Mouse (Mus musculus): ENCODE measurements around the gene Phb2. TPM values are rescaled to one million over a fixed set of nuclear protein-coding genes. Genes with fewer than 3 reads are reported as not detected.

Gene Phb2
- polyA plus RNA-seq (2012): 308 and 359 TPM in 2 replicates

DNA sequence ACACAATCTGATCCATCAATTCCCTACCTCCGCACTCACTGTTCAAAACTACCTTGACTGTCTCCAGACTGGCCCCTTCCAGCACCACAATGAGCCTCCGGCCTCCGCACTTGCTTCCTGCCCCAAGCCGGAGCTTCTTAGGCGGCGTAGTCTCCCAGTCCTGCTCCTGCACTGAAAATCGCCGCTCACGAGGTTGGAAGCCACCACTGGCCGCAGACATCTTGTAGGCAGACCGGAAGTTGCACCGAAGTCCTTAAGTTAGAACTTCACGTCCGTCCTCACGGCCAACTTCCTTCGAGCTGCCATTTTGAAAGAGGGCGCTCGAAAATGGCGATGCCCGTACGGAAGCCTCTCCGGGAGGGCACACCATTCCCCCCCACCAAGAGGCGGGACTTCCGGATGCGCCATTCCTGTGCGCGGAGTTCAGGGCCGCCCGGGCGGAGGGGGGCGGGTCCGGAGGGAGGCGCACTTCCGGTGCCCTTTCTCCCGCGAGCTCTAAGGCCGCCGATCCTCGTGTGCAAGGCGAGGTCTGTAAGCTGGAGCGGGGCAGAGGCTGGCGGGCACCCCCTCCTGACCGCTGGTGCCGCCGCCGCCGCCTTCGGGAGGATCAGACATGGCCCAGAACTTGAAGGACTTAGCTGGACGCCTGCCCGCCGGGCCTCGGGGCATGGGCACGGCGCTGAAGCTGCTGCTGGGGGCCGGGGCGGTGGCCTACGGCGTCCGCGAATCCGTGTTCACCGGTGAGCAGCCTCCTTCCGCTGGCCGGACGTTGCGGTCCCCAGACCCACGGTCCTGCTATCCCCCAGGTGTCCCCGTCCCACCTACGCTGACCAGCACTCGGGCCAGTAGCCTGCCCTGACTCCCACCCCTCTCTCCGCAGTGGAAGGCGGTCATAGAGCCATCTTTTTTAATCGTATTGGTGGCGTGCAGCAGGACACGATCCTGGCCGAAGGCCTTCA, at the start of gene Phb2, which contains the start of gene Emg1:
Gene Phb2 (plus strand): TSS at position 513 of the 959 bp plus-strand sequence.
Gene Emg1 (minus strand): TSS at position 355 of the 959 bp plus-strand sequence.

DNA sequence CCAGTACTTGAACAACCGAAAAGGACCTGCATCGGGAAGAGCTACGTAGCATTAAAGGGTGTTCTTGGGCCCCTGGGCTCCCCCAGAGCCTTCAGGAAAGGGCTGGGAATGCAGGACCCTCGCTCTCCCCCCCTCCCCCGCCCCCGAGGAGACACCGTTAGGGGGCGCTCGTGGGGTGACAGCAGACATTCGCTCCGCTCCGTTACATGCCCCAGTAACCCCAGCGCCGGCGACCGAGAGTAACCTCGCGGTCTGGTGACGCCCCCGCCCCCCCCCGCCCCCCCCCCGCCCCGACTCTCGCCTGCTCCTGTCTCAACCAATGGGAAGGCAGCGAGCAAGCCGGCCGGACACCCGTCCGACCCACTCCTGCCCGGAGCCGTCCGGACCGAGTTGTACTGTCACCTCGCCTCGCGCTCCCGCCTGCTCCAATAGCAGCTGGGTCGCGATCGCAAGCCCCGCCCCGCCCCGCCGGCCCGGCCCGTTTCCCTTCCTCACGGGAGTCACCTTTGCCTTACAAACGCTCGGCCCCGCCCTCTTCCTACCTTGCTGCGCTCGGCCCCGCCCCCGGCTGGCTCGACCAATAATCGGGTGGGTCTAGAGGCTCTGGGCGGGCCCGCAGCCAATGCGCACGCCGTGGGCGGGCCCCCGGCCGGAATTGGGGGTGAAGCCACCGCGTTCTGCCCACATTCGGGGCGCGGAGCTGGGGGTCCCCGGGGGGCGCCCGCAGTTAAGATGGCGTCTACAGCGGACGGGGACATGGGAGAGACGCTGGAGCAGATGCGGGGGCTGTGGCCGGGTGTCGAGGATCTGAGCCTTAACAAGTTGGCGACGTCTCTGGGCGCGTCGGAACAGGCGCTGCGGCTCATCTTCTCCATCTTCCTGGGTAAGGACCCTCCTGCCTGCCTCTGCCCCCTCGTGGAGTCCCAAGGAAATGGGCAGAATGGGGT, 49.4 kb upstream of the Phb2 start, which contains the start of gene Lpcat3:
Gene Lpcat3 (plus strand): TSS at position 551 of the 947 bp plus-strand sequence.

GRCm38 (mm10) chr6:124738511-124739023, 26.4 kb downstream of the Phb2 start, which contains the start of gene Ptpn6:
Gene Ptpn6, minus strand, starts transcription at chr6:124738714.

DNA sequence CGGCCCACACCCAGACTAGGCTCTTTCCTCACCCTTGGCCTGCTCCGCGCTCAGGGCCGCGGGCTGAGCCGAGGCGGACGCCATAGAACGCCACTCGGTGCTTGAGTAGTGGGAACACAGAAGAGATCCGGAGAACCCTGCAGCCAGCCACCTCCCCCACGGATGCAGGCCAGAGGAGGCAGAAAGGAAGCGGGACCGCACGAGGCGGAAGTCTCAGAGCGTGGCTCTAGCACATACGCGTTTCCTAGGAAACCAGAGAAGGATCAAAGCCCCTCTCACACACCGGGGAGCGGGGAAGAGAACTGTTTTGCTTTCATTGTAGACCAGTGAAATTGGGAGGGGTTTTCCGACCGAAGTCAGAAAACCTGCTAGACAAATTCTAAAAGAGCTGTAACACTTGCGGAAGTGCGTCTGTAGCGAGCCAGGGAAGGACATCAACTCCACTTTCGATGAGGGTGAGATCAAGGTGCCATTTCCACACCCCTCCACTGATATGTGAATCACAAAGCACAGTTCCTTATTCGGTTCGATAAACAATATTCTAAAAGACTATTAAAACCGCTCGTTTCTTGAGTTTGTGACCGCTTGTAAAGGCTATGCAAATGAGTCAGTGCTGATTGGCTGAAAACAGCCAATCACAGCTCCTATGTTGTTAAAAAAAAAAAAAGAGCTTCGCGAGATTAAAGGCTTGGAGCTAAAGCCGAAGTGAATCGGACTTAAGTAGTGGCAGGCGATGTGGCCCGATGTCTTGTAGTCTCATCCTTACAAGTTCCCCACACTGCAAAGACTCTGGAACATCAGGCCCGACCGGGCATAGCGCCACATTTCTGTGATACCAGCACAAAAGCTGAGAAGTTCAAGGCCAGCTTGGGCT, 29.0 kb downstream of the Phb2 start, which contains the start of gene Grcc10:
Gene Grcc10 (minus strand): TSS at position 487 of the 874 bp plus-strand sequence.

GRCm38 (mm10) chr6:124755831-124756595, 43.9 kb downstream of the Phb2 start, which contains the start of the genes Gm45234 and Atn1:
Gene Gm45234, minus strand, starts transcription at chr6:124756021.
Gene Atn1, minus strand, starts transcription at chr6:124756524.

Other genes starting within 250 kb of the Phb2 start
- 28.8 and 42.2 TPM in 2 replicates for gene Clstn3, start 247.5 kb upstream of the Phb2 start, polyA plus RNA-seq (2012)
- 1.5 and 1.9 TPM in 2 replicates for gene C1rl, start 219.2 kb upstream of the Phb2 start, polyA plus RNA-seq (2012)
- 2.0 and 2.1 TPM in 2 replicates for gene C1ra, start 199.9 kb upstream of the Phb2 start, polyA plus RNA-seq (2012)
- gene C1s1, start 170.0 kb upstream of the Phb2 start, polyA plus RNA-seq (2012): not detected in 2 replicates
- gene C1rb, start 142.0 kb upstream of the Phb2 start, polyA plus RNA-seq (2012): not detected in 2 replicates
- not detected in 2 replicates for gene C1s2, start 76.3 kb upstream of the Phb2 start, polyA plus RNA-seq (2012)
- gene Lpcat3, start 49.3 kb upstream of the Phb2 start, polyA plus RNA-seq (2012): 47.7 and 53.9 TPM in 2 replicates
- gene Emg1, start 158 bp upstream of the Phb2 start, polyA plus RNA-seq (2012): 294 and 299 TPM in 2 replicates
- gene Ptpn6, start 26.4 kb downstream of the Phb2 start, polyA plus RNA-seq (2012): 65.9 and 80.8 TPM in 2 replicates
- gene Grcc10, start 29.0 kb downstream of the Phb2 start, polyA plus RNA-seq (2012): 50.4 and 53.2 TPM in 2 replicates
- not detected in 2 replicates for gene Gm45234, start 43.7 kb downstream of the Phb2 start, polyA plus RNA-seq (2012)
- gene Atn1, start 44.2 kb downstream of the Phb2 start, polyA plus RNA-seq (2012): 111 and 137 TPM in 2 replicates
- 0.37 and 0.90 TPM in 2 replicates for gene Eno2, start 57.3 kb downstream of the Phb2 start, polyA plus RNA-seq (2012)
- 0.37 and 0.47 TPM in 2 replicates for gene Lrrc23, start 67.4 kb downstream of the Phb2 start, polyA plus RNA-seq (2012)
- gene Spsb2, start 96.3 kb downstream of the Phb2 start, polyA plus RNA-seq (2012): 10.0 and 16.9 TPM in 2 replicates
- gene Tpi1, start 102.0 kb downstream of the Phb2 start, polyA plus RNA-seq (2012): 195 and 233 TPM in 2 replicates
- gene Usp5, start 117.1 kb downstream of the Phb2 start, polyA plus RNA-seq (2012): 83.8 and 84.6 TPM in 2 replicates
- gene Cdca3, start 117.2 kb downstream of the Phb2 start, polyA plus RNA-seq (2012): 43.2 and 59.7 TPM in 2 replicates
- gene Gnb3, start 127.9 kb downstream of the Phb2 start, polyA plus RNA-seq (2012): 0.22 TPM in 1 of 2 replicates, not detected in the other
- gene P3h3, start 145.4 kb downstream of the Phb2 start, polyA plus RNA-seq (2012): 8.2 and 16.7 TPM in 2 replicates
- 0.09 and 0.18 TPM in 2 replicates for gene Gpr162, start 151.6 kb downstream of the Phb2 start, polyA plus RNA-seq (2012)
- gene Cd4, start 175.9 kb downstream of the Phb2 start, polyA plus RNA-seq (2012): 0.43 and 0.93 TPM in 2 replicates
- 5.7 and 9.5 TPM in 2 replicates for gene Lag3, start 199.4 kb downstream of the Phb2 start, polyA plus RNA-seq (2012)
- 278 and 322 TPM in 2 replicates for gene Ptms, start 207.8 kb downstream of the Phb2 start, polyA plus RNA-seq (2012)
- 177 and 232 TPM in 2 replicates for gene Mlf2, start 219.1 kb downstream of the Phb2 start, polyA plus RNA-seq (2012)

Data from megakaryocyte-erythroid progenitor cell, adult 5 weeks (primary cell).